Mouse (Mus musculus) cortical plate, adult 2 months (tissue): ENCODE measurements around the gene St3gal5.

Experiments
- CTCF ChIP-seq: fragments of 200-500 bp; IDR thresholded peaks from 2 replicates; pipeline ENCODE4 v1.5.1; 2011; ENCODE audit warnings: mild to moderate bottlenecking, control low read depth, low read length; ENCODE audit not compliant: insufficient read depth; ENCODE audit errors: extremely low read depth
- POLR2A ChIP-seq: fragments of 200-500 bp; IDR thresholded peaks from 2 replicates; pipeline ENCODE4 v1.6.1; 2011; ENCODE audit warnings: mild to moderate bottlenecking, low read length, control low read depth; ENCODE audit not compliant: insufficient read depth; ENCODE audit errors: extremely low read depth

GRCm38 (mm10) chr6:72096669-72097068 is 723 bp upstream of the St3gal5 start:
- TF ChIP-seq POLR2A: no peak
- no peak for TF ChIP-seq CTCF
